Mouse (Mus musculus) cerebellum, adult 8-10 months (tissue): Measurements from ENCODE around the gene Spata31d1b.
"Not testable (repeated sequence)": the region's sequence is repeated elsewhere in the genome, so short reads cannot be mapped to it uniquely, and the experiment has no call there.

Source experiments
- DNase-seq: peaks from one replicate; pipeline ENCODE4 v3.0.0; 2022

The Spata31d1b gene

GRCm38 (mm10) chr13:59711984-59712383 is at the start of gene Spata31d1b:
Gene Spata31d1b (plus strand): TSS chr13:59712284.
- not testable (repeated sequence) for DNase-seq

- no peak for DNase-seq
Measured at GRCm38 (mm10) chr13:59663939-59664712, 48.0 kb upstream of the Spata31d1b start.

- DNase-seq: no peak
Measured at GRCm38 (mm10) chr13:59667763-59668162, 44.3 kb upstream of the Spata31d1b start.

- no peak for DNase-seq
Measured at GRCm38 (mm10) chr13:59668501-59669093, 43.5 kb upstream of the Spata31d1b start.

GRCm38 (mm10) chr13:59669946-59670345 is 42.1 kb upstream of the Spata31d1b start:
- no peak for DNase-seq

GRCm38 (mm10) chr13:59671521-59671920 is 40.6 kb upstream of the Spata31d1b start:
- no peak for DNase-seq

GRCm38 (mm10) chr13:59672248-59672647 is 39.8 kb upstream of the Spata31d1b start:
- DNase-seq: no peak

GRCm38 (mm10) chr13:59673597-59673996 is 38.5 kb upstream of the Spata31d1b start:
- no peak for DNase-seq

GRCm38 (mm10) chr13:59674215-59674614 is 37.9 kb upstream of the Spata31d1b start:
- no peak for DNase-seq

GRCm38 (mm10) chr13:59674761-59675150 is 37.3 kb upstream of the Spata31d1b start:
- no peak for DNase-seq

GRCm38 (mm10) chr13:59675151-59676011 is 36.7 kb upstream of the Spata31d1b start, which contains the start of gene Golm1:
Gene Golm1 (minus strand): TSS chr13:59675811.
- peak; percentile 59 for DNase-seq

- no peak for DNase-seq
Measured at GRCm38 (mm10) chr13:59676316-59677229, 35.5 kb upstream of the Spata31d1b start.

GRCm38 (mm10) chr13:59679306-59679705 is 32.8 kb upstream of the Spata31d1b start:
- DNase-seq: no peak

- DNase-seq: no peak
Measured at GRCm38 (mm10) chr13:59679908-59680307, 32.2 kb upstream of the Spata31d1b start.

GRCm38 (mm10) chr13:59682629-59683028 is 29.5 kb upstream of the Spata31d1b start:
- no peak for DNase-seq

GRCm38 (mm10) chr13:59685236-59685635 is 26.8 kb upstream of the Spata31d1b start:
- DNase-seq: no peak

GRCm38 (mm10) chr13:59688338-59688770 is 23.7 kb upstream of the Spata31d1b start:
- DNase-seq: no peak

- DNase-seq: no peak
Measured at GRCm38 (mm10) chr13:59689313-59689712, 22.8 kb upstream of the Spata31d1b start.

- DNase-seq: no peak
Measured at GRCm38 (mm10) chr13:59689843-59690242, 22.2 kb upstream of the Spata31d1b start.

- no peak for DNase-seq
Measured at GRCm38 (mm10) chr13:59690576-59690975, 21.5 kb upstream of the Spata31d1b start.

GRCm38 (mm10) chr13:59691478-59691877 is 20.6 kb upstream of the Spata31d1b start:
- DNase-seq: no peak

GRCm38 (mm10) chr13:59694008-59694407 is 18.1 kb upstream of the Spata31d1b start, which contains the start of gene 4921517D22Rik:
Gene 4921517D22Rik (minus strand): TSS chr13:59694108.
- no peak for DNase-seq
